Mouse (Mus musculus) urinary bladder, postnatal 10 days (tissue): ENCODE results near the gene Noxo1.
"Not testable (repeated sequence)": the region's sequence is repeated elsewhere in the genome, so short reads cannot be mapped to it uniquely, and the experiment has no call there.

ENCODE experiments used
- DNase-seq: peaks from one replicate; pipeline ENCODE4 v3.0.0; 2022; ENCODE audit warnings: low spot score

Noxo1 gene

DNA sequence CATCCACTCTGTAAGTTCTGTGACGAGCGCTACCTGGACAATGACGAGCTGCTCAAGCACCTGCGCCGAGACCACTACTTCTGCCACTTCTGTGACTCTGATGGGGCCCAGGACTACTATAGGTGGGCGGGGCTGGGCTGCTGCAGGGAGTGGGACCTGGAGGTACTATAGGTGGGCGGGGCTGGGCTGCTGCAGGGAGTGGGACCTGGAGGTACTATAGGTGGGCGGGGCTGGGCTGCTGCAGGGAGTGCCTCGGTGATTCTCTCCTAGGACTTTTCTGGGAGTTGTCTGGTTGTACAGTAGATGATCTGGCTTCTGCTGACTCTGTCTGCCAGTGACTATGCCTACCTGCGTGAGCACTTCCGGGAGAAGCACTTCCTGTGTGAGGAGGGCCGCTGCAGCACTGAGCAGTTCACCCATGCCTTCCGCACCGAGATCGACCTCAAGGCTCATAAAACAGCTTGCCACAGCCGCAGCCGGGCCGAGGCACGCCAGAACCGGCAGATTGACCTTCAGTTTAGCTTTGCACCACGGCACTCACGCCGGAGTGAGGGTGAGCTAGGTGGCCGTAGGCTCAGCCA lies 18.4 kb upstream of the Noxo1 start:
- DNase-seq: no peak

DNA sequence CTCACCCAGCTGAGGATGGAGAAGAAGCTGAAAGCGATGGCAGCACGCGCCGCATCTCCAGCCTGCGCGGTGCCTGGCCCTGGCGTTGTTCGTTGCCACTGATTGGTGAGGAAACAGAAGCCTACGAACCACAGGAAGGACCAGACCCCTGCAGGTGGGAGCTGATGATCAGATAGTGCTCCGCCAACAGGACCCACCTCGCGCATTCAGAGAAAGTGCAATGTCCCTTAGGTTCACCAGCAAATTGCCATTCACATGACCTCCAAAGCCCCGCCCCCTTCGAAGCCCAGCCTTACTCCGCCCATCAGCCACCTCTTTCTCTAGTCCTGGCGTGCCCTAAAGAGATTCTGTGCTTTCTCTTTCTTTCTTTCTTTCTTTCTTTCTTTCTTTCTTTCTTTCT lies 9.5 kb upstream of the Noxo1 start:
- no peak for DNase-seq

DNA sequence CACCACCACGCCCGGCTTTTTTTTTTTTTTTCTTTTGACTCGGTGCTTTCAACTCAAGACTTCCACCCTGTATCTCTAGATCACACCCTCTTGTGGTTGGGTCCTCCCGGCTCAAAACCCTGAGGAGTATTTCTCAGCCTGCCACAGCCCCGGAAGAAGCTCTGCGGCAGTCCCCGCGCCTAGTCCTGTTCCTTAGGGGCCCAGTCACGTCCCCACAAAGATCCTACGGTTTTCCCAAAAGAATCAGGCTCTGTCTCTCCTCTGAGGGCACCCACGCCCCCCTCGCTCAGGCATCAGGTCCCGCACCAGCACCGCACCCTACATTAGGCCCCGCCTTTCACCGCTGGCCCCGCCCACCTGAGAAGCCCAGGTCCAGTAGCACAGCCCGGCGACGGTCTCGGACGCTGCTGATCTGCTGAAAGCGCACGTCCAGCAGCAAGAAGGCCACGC lies 8.9 kb upstream of the Noxo1 start:
- no peak for DNase-seq

DNA sequence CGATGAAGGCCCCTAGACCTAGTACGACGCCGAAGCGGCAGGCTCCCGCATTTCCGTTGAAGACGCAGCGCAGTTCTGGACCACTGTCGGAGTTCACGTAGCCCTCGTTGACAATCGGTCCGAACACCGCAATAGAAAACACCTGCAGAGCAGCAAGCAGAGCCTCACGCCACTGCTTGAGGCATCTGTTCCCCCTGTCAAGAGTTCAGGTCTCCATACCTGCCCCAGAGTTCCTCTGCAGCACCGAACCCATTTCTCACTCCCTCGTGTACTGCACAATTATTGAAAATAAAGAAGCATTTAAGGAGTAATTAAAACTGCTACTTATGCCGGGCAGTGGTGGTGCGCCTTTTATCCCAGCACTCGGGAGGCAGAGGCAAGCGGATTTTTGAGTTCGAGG lies 8.4 kb upstream of the Noxo1 start:
- DNase-seq: no peak

DNA sequence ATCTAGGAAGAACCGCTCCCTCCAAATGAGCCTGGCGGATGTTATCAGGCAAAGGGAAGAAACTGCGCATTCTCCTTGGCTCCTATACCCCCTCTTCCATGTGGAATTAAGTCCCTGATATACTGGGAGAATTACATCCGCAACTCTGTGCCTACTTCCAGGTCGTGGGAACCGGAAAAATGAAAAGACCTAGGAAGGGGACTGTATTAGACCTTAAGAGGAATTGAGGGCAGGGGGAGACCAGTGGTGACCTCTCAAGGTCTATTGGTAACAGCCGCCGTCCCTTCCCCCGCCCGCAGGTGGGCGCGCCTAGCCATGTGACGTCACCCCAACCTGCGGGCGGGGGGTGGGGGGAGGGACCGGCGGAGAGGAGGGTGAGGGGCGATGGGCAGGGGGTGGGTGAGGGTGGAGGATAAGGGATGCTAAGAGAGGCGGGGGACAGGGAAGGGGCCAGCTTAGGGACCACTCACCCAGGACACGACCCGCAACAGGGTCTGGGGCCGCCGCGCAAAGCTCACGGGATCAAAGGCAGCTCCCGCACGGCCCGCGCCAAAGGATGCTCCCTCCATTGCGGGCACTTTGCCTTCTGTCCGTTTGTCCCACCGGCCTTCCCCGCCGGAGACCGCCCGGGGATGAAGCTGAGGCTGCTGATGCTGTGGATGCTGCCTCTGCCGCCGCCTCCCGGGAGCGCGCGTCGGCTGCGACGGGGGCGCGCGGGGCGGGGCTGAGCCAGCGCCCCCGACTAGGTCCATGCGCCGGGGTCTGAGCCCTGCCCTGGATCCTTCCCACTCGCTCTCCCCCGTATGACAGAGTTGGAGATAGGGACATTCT lies 6.6 kb upstream of the Noxo1 start, which contains the start of gene Syngr3:
TSS of gene Syngr3 (minus strand) at position 705 of the 831 bp plus-strand sequence.
- no peak for DNase-seq

- DNase-seq: no peak
These were observed 3.6 kb upstream of the Noxo1 start for GRCm38 (mm10) chr17:24692385-24692784.

DNA sequence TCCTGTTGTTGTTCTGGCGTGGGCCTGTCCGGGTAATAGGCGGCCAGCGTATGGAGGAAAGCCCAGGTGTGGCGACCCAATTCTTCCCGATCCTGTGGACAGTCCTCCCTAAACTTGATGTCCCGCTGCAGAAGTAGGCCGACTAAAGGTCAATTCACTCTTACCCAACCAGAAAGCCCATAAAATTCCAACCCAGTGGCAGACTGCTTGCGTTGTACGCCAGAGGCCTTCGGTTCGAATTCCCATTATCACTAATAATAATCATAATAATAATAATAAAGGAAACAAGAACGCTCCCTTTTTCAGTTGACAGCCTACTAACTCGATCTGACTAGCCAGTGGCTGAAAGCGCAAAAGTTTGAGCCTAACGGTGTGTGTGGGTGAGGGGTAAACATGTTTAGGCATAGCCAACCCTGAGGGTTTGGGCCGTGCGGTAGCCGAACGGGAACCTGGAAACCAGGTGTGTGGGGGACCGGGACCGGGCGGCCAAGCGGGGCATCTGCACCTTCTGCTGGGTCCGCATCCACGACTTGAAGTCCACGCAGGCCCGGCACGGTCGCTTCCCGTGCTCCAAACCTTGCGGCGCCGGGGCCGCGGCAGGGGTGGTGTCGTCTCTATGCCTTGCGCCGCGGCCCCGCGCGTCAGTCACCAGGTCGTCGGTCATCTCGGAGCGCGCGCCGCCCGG lies 566 bp upstream of the Noxo1 start:
- DNase-seq: no peak

DNA sequence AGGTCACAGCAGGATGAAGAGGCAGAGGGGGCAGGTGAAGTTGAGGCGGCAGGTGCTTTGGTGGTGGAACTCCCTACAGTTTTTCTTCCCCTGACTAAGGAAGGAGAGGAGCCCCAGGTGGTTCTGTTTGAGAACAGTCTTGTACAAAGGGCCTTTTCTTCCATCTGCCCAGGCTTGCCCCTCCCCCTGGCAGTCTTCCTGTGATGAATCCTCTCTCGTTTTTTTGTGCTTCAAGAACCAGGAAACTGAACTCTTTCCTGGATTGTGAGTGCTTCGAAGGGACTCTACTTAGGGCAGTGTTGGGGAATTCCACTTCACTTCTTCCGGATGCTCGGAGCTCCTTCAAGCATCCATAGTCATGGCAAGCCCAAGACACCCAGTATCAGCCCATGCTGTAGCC lies 2.0 kb downstream of the Noxo1 start:
- no peak for DNase-seq

DNA sequence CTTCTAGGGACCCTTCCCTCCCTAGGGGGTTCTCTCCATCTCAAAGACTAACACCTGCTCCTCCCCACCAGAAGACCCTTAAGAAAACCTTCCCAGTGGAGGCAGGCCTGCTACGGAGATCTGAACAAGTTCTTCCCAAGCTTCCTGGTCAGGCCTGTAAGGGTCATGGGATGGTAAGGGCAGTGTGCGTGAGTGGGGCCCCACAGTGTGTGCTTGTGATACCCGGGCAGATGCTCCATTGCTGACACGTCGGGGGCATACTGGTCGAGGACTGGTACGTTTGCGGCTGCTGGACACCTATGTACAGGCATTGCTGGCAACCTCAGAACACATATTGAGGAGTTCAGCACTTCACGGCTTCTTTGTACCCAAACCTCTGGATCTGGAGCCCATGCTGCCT lies 2.7 kb downstream of the Noxo1 start:
- DNase-seq: no peak

DNA sequence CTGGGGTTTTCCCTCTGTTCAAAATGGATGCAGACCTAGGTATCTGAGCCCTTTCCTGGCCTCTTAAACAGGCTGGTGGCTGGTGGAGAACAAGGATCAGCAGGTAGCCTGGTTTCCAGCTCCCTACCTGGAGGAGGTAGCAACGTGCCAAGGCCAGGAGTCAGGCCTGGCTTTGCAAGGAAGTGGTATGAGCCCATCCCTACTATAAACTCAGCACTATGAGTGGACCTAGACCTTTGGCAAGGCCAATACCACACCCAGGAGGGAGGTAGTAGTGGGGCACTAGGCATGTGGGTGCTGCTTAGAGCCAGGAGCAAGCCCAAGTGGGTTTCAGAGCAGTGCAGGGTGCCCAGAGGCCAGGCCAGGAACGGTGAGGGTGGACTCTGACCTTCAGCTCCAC lies 3.4 kb downstream of the Noxo1 start:
- no peak for DNase-seq

GRCm38 (mm10) chr17:24701251-24701650 lies 5.2 kb downstream of the Noxo1 start:
- DNase-seq: no peak

DNA sequence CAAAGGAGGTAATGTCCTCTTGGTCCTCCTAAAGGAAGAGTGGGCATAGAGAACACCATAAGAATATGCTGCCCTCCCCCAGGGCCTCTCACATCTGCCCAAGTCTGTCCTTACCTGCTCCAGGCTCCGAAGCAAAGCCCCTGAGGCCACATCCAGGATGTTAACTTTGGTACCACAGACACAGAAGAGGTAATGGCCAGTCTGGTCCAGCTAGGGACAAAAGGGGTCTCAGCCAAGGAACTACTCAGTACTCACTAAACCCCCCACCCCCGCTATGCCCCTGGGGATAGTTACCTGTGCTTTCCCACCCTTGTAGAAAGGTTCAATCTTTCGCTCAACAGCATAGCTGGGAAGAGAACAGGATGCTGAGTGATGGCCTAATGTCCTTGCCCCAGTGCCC lies 9.8 kb downstream of the Noxo1 start:
- DNase-seq: no peak

DNA sequence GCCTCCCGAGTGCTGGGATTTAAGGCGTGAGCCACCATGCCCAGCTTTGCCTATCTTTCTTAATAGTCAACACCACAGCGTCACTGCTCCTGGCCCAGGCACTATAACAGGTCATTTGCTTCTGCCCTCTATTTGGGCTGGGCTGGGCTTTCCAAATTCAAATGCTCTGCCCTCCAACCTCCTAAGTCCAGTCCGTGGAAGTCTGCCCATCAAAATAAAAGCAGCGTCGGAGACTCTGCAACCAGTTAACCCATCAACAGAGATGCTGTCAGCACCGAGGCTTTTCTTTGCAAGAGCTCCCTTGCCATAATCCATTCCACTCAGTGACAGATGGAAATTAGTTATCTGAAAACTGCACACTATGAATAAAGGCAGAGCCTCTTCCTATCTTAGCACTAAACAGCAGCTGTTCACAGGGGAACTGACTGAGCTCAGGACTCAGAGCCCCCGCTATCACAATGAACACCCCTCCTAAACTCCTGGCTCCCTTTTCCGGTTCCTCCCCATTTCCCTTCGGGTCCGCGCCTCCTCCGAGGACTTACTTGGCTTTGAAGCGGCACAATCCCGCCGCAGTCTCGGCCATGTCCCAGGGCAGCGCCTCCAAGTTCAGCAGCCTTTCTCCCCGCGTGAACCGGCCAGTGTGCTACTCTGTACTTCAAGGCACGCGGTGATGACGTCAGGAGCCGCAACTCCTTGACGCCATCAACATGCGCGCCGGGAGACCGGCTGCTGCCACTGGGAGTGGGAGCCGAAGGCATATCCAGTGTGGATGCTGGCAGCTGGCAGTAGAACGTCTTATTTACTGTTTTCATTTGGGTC lies 11.2 kb downstream of the Noxo1 start, which contains the start of gene Tbl3:
TSS of gene Tbl3 (minus strand) at position 679 of the 819 bp plus-strand sequence.
- DNase-seq: peak; percentile 82

DNA sequence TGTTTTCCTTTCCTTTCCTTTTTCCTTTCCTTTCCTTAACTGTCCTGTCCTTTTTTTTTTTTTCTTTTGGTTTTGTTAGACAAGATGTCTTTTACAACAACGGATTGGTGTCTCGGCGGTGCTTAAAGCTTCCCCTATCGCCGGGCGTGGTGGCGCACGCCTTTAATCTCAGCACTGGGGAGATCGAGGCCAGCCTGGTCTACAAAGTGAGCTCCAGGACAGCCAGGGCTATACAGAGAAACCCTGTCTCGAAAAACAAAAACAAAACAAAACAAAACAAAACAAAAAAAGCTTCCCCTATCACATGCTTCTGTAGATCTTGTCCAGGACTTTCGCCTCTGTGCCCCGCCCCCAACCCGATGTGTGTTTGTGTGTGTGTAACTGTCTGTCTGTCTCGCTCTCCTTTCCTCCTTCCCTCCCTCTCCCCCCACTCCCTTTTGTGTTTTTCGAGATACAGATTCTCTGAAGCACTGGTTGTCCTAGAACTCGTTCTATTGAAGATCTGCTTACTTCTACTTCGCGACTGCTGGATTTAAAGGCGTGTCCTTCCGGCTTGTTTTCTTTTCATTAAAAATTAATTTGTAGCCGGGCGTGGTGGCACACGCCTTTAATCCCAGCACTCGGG lies 11.9 kb downstream of the Noxo1 start:
- no peak for DNase-seq

GRCm38 (mm10) chr17:24708646-24709045 lies 12.6 kb downstream of the Noxo1 start:
- DNase-seq: no peak

GRCm38 (mm10) chr17:24715556-24715955 lies 19.5 kb downstream of the Noxo1 start:
- no peak for DNase-seq

- no peak for DNase-seq
These were observed 20.2 kb downstream of the Noxo1 start for GRCm38 (mm10) chr17:24716166-24716682.

- no peak for DNase-seq
These were observed 21.9 kb downstream of the Noxo1 start, which contains the start of the genes Rnf151 and Rps2 for GRCm38 (mm10) chr17:24717943-24718342. Gene Rnf151 (minus strand): TSS chr17:24718063. Gene Rps2 (plus strand): TSS chr17:24718116.

DNA sequence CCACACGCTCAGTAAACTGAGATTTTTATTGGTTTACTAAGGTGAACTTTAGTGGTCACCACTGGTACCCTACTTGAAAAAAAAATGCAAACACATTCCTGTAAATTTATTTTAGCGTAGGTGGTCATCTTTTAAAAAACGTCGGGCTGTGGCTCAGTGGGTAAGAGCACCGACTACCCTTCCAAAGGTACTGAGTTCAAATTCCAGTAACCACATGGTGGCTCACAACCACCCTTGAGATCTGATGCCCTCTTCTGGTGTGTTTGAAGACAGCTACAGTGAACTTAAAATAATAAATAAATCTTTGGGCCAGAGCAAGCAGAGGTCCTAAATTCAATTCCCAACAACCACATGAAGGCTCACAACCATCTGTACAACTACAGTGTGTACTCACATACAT lies 22.9 kb downstream of the Noxo1 start:
- DNase-seq: not testable (repeated sequence)

- DNase-seq: peak; percentile 96
These were observed 23.6 kb downstream of the Noxo1 start for GRCm38 (mm10) chr17:24719494-24720222.
